Mouse (Mus musculus) naive thymus-derived CD4-positive, alpha-beta T cell, adult 2 months (primary cell): ENCODE measurements around the gene P3h4.
"Not testable (repeated sequence)": the region's sequence is repeated elsewhere in the genome, so short reads cannot be mapped to it uniquely, and the experiment has no call there.

Source experiments
- DNase-seq: peaks from one replicate; pipeline ENCODE4 v3.0.0-alpha.2; 2011; ENCODE audit warnings: low read depth

P3h4 gene

GRCm38 (mm10) chr11:100391081-100391883 is 23.4 kb downstream of the P3h4 start:
- no peak for DNase-seq

- DNase-seq, result no peak
These were observed 24.6 kb downstream of the P3h4 start for GRCm38 (mm10) chr11:100389931-100390445.

- DNase-seq, result no peak
These were observed 26.0 kb downstream of the P3h4 start for GRCm38 (mm10) chr11:100388588-100388987.

GRCm38 (mm10) chr11:100387589-100388375 is 26.9 kb downstream of the P3h4 start:
- no peak for DNase-seq

- no peak for DNase-seq
These were observed 27.5 kb downstream of the P3h4 start for GRCm38 (mm10) chr11:100387111-100387510.

- no peak for DNase-seq
These were observed 28.1 kb downstream of the P3h4 start for GRCm38 (mm10) chr11:100386586-100386985.

- DNase-seq, result no peak
These were observed 29.6 kb downstream of the P3h4 start for GRCm38 (mm10) chr11:100385016-100385415.

- DNase-seq, result no peak
These were observed 32.0 kb downstream of the P3h4 start for GRCm38 (mm10) chr11:100382682-100383081.

GRCm38 (mm10) chr11:100379311-100379710 is 35.3 kb downstream of the P3h4 start:
- no peak for DNase-seq

GRCm38 (mm10) chr11:100378446-100378845 is 36.2 kb downstream of the P3h4 start:
- no peak for DNase-seq

- DNase-seq, result no peak
These were observed 36.6 kb downstream of the P3h4 start for GRCm38 (mm10) chr11:100377989-100378388.

- no peak for DNase-seq
These were observed 37.8 kb downstream of the P3h4 start for GRCm38 (mm10) chr11:100376746-100377389.

- no peak for DNase-seq
These were observed 38.6 kb downstream of the P3h4 start for GRCm38 (mm10) chr11:100376005-100376404.

GRCm38 (mm10) chr11:100375127-100375526 is 39.5 kb downstream of the P3h4 start:
- no peak for DNase-seq

GRCm38 (mm10) chr11:100371981-100372558 is 42.6 kb downstream of the P3h4 start:
- DNase-seq, result no peak

- DNase-seq, result no peak
These were observed 44.8 kb downstream of the P3h4 start for GRCm38 (mm10) chr11:100369822-100370221.

GRCm38 (mm10) chr11:100369145-100369544 is 45.5 kb downstream of the P3h4 start:
- no peak for DNase-seq

GRCm38 (mm10) chr11:100362979-100363562 is 51.6 kb downstream of the P3h4 start:
- DNase-seq, result peak; percentile 80

GRCm38 (mm10) chr11:100362209-100362978 is 52.2 kb downstream of the P3h4 start:
- peak; percentile 87 for DNase-seq

- DNase-seq, result not testable (repeated sequence)
These were observed 53.6 kb downstream of the P3h4 start for GRCm38 (mm10) chr11:100361059-100361458.

GRCm38 (mm10) chr11:100360175-100360574 is 54.5 kb downstream of the P3h4 start:
- no peak for DNase-seq
